Mouse (Mus musculus) G1E (cell line): Measurements from ENCODE around the gene Caml.

Experiments
- CTCF ChIP-seq: IDR thresholded peaks from 2 replicates; pipeline ENCODE4 v1.5.1; 2012; ENCODE audit warnings: low read depth, low read length, inconsistent platforms, mixed read lengths
- GATA1 ChIP-seq: IDR thresholded peaks from 2 replicates; pipeline ENCODE4 v1.6.1; 2012; ENCODE audit warnings: borderline replicate concordance, low read length, inconsistent platforms, mixed read lengths
- POLR2AphosphoS5 ChIP-seq: IDR thresholded peaks from 2 replicates; pipeline ENCODE4 v1.6.1; 2012; ENCODE audit warnings: low read depth, low read length, inconsistent platforms; ENCODE audit not compliant: insufficient replicate concordance
- TAL1 ChIP-seq: conservative IDR thresholded peaks from 2 replicates; pipeline ENCODE4 v1.6.1; 2012; ENCODE audit warnings: low read depth, low read length, inconsistent platforms, mixed read lengths

DNA sequence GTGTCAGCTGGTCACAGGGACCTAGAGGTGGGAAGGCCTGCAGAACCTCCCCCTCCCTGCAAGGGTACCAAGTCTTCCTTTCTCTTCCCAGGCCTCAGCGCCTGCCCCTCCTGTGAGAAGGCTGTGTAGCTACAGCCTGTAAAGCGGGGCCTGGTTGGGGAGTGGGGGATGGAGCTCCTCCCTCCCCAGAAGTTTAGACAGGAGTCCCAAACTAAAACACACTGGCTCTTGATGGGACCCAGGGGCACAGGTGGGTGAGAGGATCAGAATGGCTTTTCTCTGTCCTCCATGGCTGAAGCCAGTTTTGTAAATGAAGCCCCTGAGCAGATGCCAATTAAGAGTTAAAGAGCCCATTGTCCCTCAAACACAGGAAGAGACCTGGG is 15.2 kb upstream of the Caml start:
- TF ChIP-seq TAL1: no peak
- TF ChIP-seq CTCF: no peak
- no peak for TF ChIP-seq GATA1
- TF ChIP-seq POLR2AphosphoS5: no peak
